Mouse (Mus musculus): ENCODE results near the gene Adad1. TPM values are rescaled to one million over a fixed set of nuclear protein-coding genes. Genes with fewer than 3 reads are reported as not detected.

Adad1 gene
- polyA plus RNA-seq, 1 experiment from 2014 or later = 0.37 TPM

- 80% methylated on average over 3 of the region's 3 CpGs for WGBS
- no peaks in the 10 kb centered on the region for H3K9me3 ChIP-seq (replicated peaks)
- H3K9ac ChIP-seq = no peak overlapping the region
- H3K4me1 ChIP-seq = no peaks in the 10 kb centered on the region
- no peaks in the 10 kb centered on the region for H3K36me3 ChIP-seq
- no peak overlapping the region for H3K4me3 ChIP-seq (replicated peaks)
- no peak overlapping the region for H3K27ac ChIP-seq (replicated peaks)
- ATAC-seq (ENCODE audit: insufficient number of reproducible peaks, low FRiP score, low TSS enrichment, low read depth) = no peak
- no peaks in the 10 kb centered on the region for H3K27me3 ChIP-seq
- H3K4me2 ChIP-seq (replicated peaks) = no peak overlapping the region
Observed at GRCm38 (mm10) chr3:37139192-37139591, 75.9 kb downstream of the Adad1 start.

DNA sequence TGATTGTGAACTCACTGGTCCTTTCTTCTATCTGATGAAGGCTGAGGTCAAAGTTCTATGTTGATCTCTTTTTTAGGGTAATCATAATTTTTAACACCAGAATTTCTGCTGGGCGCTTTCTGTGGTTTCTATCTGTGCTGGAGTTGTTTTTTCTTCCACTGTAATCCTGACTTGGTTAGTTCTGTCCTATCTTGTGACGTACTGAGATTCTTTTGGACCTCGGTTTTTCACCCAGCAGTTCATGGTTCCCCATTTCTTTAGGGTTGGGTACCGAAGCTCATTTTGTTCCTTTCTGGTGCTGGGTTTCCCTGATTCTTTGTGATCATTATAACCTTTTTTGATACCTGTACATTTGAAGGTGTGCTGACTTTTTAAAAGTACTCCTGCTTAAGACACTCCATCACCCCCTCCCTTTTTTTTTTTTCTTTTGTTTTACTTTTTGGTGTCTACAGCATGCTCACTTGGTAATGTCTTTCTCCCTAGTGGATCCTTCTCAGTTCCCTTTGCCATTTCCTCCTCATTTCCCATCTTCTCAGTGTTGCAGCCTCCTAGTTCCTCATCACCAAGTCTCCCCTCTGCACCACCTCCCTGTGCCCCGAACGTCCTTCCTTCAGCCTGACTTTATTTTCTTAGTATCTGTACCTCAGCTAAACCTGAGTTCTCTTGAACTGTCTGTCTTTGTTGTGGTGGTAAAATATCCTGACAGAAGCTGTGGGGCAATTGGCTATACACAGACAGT is 77.0 kb downstream of the Adad1 start:
- Histone ChIP-seq H3K27me3 (no peaks in the 10 kb centered on the region), H3K9me3 (replicated peaks) (no peaks in the 10 kb centered on the region), H3K36me3 (no peaks in the 10 kb centered on the region), H3K27ac (replicated peaks) (no peak overlapping the region), H3K4me3 (replicated peaks) (no peak overlapping the region), H3K9ac (no peak overlapping the region), H3K4me1 (no peaks in the 10 kb centered on the region), H3K4me2 (replicated peaks) (no peak overlapping the region)
- WGBS = 84% methylated on average over 6 of the region's 6 CpGs
- no peak for ATAC-seq (ENCODE audit: insufficient number of reproducible peaks, low FRiP score, low TSS enrichment, low read depth)

DNA sequence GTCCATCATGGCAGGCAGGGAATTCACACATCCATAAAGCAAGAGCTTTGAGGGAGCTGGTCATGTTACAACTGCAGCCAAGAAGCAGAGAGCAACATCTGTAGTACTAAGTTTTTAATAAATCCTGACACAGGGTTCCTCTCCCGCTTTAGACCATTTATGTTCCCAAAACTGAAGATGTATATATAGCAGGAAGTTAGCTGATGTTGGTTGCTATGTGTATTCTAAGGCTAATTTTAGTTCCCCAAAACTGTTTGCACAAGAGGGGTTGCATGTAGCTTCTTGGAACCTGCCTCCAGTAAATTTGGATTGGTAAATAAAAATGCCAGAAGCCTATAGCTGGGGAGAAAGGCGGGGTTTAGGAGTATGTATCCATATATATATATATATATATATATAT is 78.5 kb downstream of the Adad1 start:
- no peak for ATAC-seq (ENCODE audit: insufficient number of reproducible peaks, low FRiP score, low TSS enrichment, low read depth)
- no peaks in the 10 kb centered on the region for H3K27me3 ChIP-seq
- no peak overlapping the region for H3K4me3 ChIP-seq (replicated peaks)
- H3K36me3 ChIP-seq = no peaks in the 10 kb centered on the region
- no peaks in the 10 kb centered on the region for H3K9me3 ChIP-seq (replicated peaks)
- H3K4me1 ChIP-seq = no peaks in the 10 kb centered on the region
- H3K4me2 ChIP-seq (replicated peaks) = no peak overlapping the region
- H3K9ac ChIP-seq = no peak overlapping the region
- 81% methylated on average over 2 of the region's 2 CpGs for WGBS
- no peak overlapping the region for H3K27ac ChIP-seq (replicated peaks)

GRCm38 (mm10) chr3:37144979-37145378 is 81.7 kb downstream of the Adad1 start:
- H3K9me3 ChIP-seq (replicated peaks) = no peaks in the 10 kb centered on the region
- no peak overlapping the region for H3K9ac ChIP-seq
- no peaks in the 10 kb centered on the region for H3K4me1 ChIP-seq
- H3K27me3 ChIP-seq = no peaks in the 10 kb centered on the region
- no peak for ATAC-seq (ENCODE audit: insufficient number of reproducible peaks, low FRiP score, low TSS enrichment, low read depth)
- no peak overlapping the region for H3K4me3 ChIP-seq (replicated peaks)
- 57% methylated on average over 1 of the region's 1 CpGs for WGBS
- no peak overlapping the region for H3K4me2 ChIP-seq (replicated peaks)
- H3K27ac ChIP-seq (replicated peaks) = no peak overlapping the region
- no peaks in the 10 kb centered on the region for H3K36me3 ChIP-seq

DNA sequence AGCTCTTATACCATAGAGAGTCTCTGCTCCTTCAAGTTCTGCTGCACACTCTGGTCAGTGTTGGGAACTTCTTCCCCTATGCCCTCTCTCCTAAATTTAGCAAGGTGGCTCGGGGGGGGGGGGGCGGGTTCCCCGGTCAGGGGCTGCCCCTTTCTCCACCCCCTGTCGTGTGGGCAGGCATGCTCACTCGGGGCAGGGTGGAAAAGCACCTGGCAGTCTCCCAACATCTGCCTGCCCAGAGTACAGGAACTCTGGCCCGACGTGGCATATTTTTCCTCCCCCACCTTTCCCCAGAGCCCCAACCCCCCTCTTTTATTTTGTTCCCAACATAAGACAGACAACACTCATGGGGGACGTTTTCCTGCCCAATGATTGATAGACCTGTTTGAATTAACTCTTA is 83.1 kb downstream of the Adad1 start:
- H3K4me2 ChIP-seq (replicated peaks) = no peak overlapping the region
- H3K4me1 ChIP-seq = no peaks in the 10 kb centered on the region
- WGBS = 33% methylated on average over 8 of the region's 8 CpGs
- no peaks in the 10 kb centered on the region for H3K9me3 ChIP-seq (replicated peaks)
- ATAC-seq (ENCODE audit: insufficient number of reproducible peaks, low FRiP score, low TSS enrichment, low read depth) = no peak
- H3K36me3 ChIP-seq = no peaks in the 10 kb centered on the region
- no peak overlapping the region for H3K9ac ChIP-seq
- H3K4me3 ChIP-seq (replicated peaks) = no peak overlapping the region
- H3K27me3 ChIP-seq = no peaks in the 10 kb centered on the region
- no peak overlapping the region for H3K27ac ChIP-seq (replicated peaks)

- Histone ChIP-seq H3K9me3 (replicated peaks) (no peaks in the 10 kb centered on the region), H3K27ac (replicated peaks) (no peak overlapping the region), H3K36me3 (no peaks in the 10 kb centered on the region), H3K4me1 (no peaks in the 10 kb centered on the region), H3K4me3 (replicated peaks) (no peak overlapping the region), H3K27me3 (no peaks in the 10 kb centered on the region), H3K9ac (no peak overlapping the region), H3K4me2 (replicated peaks) (no peak overlapping the region)
- WGBS = 78% methylated on average over 7 of the region's 7 CpGs
- ATAC-seq (ENCODE audit: insufficient number of reproducible peaks, low FRiP score, low TSS enrichment, low read depth) = no peak
Observed at GRCm38 (mm10) chr3:37146810-37147209, 83.5 kb downstream of the Adad1 start.

GRCm38 (mm10) chr3:37152274-37152673 is 88.9 kb downstream of the Adad1 start:
- H3K9ac ChIP-seq = no peak overlapping the region
- no peaks in the 10 kb centered on the region for H3K9me3 ChIP-seq (replicated peaks)
- no peaks in the 10 kb centered on the region for H3K27me3 ChIP-seq
- no peaks in the 10 kb centered on the region for H3K4me1 ChIP-seq
- H3K36me3 ChIP-seq = no peaks in the 10 kb centered on the region
- H3K4me3 ChIP-seq (replicated peaks) = no peak overlapping the region
- no peak for ATAC-seq (ENCODE audit: insufficient number of reproducible peaks, low FRiP score, low TSS enrichment, low read depth)
- H3K27ac ChIP-seq (replicated peaks) = no peak overlapping the region
- 80% methylated on average over 10 of the region's 10 CpGs for WGBS
- H3K4me2 ChIP-seq (replicated peaks) = no peak overlapping the region

DNA sequence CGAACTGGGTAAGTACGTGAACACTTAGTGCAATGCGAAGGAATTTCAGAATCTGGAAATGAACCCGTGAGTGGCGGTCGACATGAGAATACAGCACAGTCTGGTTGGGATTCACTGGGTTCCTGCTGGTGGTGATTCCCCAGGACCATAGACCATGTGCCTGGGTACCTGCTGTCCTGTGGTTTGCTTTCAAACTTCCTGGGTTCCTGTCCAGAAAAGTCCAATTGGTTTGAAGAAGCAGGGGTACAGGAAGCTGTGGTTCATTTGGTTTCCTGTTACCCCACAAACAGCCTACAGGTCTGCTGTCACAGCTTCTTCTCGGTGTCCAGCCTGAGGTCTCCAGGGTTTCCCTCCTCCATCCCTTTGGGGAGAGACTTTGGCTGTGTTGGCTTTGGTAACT is 89.7 kb downstream of the Adad1 start:
- 80% methylated on average over 7 of the region's 7 CpGs for WGBS
- H3K27ac ChIP-seq (replicated peaks) = no peak overlapping the region
- H3K27me3 ChIP-seq = no peaks in the 10 kb centered on the region
- no peak overlapping the region for H3K9ac ChIP-seq
- H3K4me1 ChIP-seq = no peaks in the 10 kb centered on the region
- no peaks in the 10 kb centered on the region for H3K36me3 ChIP-seq
- no peak for ATAC-seq (ENCODE audit: insufficient number of reproducible peaks, low FRiP score, low TSS enrichment, low read depth)
- H3K4me2 ChIP-seq (replicated peaks) = no peak overlapping the region
- H3K4me3 ChIP-seq (replicated peaks) = no peak overlapping the region
- H3K9me3 ChIP-seq (replicated peaks) = no peaks in the 10 kb centered on the region

GRCm38 (mm10) chr3:37154396-37154795 is 91.1 kb downstream of the Adad1 start:
- H3K4me3 ChIP-seq (replicated peaks) = no peak overlapping the region
- H3K9me3 ChIP-seq (replicated peaks) = no peaks in the 10 kb centered on the region
- ATAC-seq (ENCODE audit: insufficient number of reproducible peaks, low FRiP score, low TSS enrichment, low read depth) = no peak
- no peaks in the 10 kb centered on the region for H3K36me3 ChIP-seq
- 78% methylated on average over 7 of the region's 7 CpGs for WGBS
- H3K4me1 ChIP-seq = no peaks in the 10 kb centered on the region
- H3K4me2 ChIP-seq (replicated peaks) = no peak overlapping the region
- no peak overlapping the region for H3K27ac ChIP-seq (replicated peaks)
- no peak overlapping the region for H3K9ac ChIP-seq
- no peaks in the 10 kb centered on the region for H3K27me3 ChIP-seq

GRCm38 (mm10) chr3:37157082-37157481 is 93.8 kb downstream of the Adad1 start:
- no peak overlapping the region for H3K4me2 ChIP-seq (replicated peaks)
- no peaks in the 10 kb centered on the region for H3K27me3 ChIP-seq
- H3K4me3 ChIP-seq (replicated peaks) = no peak overlapping the region
- no peaks in the 10 kb centered on the region for H3K36me3 ChIP-seq
- H3K9me3 ChIP-seq (replicated peaks) = no peaks in the 10 kb centered on the region
- no peaks in the 10 kb centered on the region for H3K4me1 ChIP-seq
- no peak for ATAC-seq (ENCODE audit: insufficient number of reproducible peaks, low FRiP score, low TSS enrichment, low read depth)
- 68% methylated on average over 8 of the region's 8 CpGs for WGBS
- H3K27ac ChIP-seq (replicated peaks) = no peak overlapping the region
- H3K9ac ChIP-seq = no peak overlapping the region

DNA sequence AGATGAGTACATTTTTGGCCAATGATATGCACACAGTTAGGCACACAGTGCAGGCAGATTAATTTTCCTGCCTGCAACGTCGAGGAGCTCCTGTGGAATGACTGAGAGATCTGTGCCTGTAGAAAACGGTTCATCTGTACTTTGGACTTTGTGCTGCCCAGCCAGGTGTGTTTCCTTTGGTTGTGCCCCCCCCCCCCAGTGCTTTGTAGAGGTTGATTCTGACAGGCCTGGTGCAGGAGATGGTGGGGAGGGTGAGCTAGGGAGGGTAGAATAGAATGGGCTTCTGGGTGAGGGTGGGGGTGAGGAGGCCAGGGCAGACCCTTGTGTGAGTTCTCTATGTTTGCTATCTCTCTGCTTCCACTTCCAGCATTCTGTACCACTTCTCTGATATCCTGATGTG is 94.9 kb downstream of the Adad1 start:
- H3K27ac ChIP-seq (replicated peaks) = no peak overlapping the region
- no peaks in the 10 kb centered on the region for H3K27me3 ChIP-seq
- H3K4me3 ChIP-seq (replicated peaks) = no peak overlapping the region
- no peak overlapping the region for H3K9ac ChIP-seq
- 75% methylated on average over 3 of the region's 3 CpGs for WGBS
- no peaks in the 10 kb centered on the region for H3K9me3 ChIP-seq (replicated peaks)
- ATAC-seq (ENCODE audit: insufficient number of reproducible peaks, low FRiP score, low TSS enrichment, low read depth) = no peak
- H3K36me3 ChIP-seq = no peaks in the 10 kb centered on the region
- H3K4me1 ChIP-seq = no peaks in the 10 kb centered on the region
- no peak overlapping the region for H3K4me2 ChIP-seq (replicated peaks)

DNA sequence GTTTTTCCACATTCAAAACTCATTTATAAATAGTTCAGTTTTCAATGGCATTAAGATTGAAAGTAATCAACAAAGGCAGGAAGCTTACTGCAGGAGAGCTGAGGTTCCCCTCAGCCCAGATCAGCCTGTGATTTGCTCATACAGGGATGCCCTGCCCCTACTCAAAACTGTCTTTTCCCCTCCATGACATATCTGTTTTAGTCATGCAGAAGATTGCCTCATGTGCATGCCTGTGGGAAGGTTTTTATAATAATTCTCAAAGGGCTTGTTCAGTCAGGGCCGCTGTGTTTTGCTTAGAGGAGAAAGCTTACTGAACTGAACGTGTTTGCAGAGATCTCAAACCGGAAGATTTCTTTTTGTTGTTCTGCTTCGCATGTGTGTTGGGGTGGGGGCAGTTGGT is 97.8 kb downstream of the Adad1 start:
- no peak for ATAC-seq (ENCODE audit: insufficient number of reproducible peaks, low FRiP score, low TSS enrichment, low read depth)
- H3K4me1 ChIP-seq = no peaks in the 10 kb centered on the region
- H3K27me3 ChIP-seq = no peaks in the 10 kb centered on the region
- H3K4me3 ChIP-seq (replicated peaks) = no peak overlapping the region
- WGBS = 47% methylated on average over 4 of the region's 4 CpGs
- H3K4me2 ChIP-seq (replicated peaks) = no peak overlapping the region
- H3K9ac ChIP-seq = no peak overlapping the region
- no peaks in the 10 kb centered on the region for H3K9me3 ChIP-seq (replicated peaks)
- H3K36me3 ChIP-seq = no peaks in the 10 kb centered on the region
- H3K27ac ChIP-seq (replicated peaks) = no peak overlapping the region
